Mouse (Mus musculus): ENCODE measurements around the gene Pla2g6.

Pla2g6 gene

GRCm38 (mm10) chr15:79322281-79322990 is 5.8 kb downstream of the Pla2g6 start:
- DNase-seq (ENCODE audit: low spot score in 2 of 2): no peak

DNA sequence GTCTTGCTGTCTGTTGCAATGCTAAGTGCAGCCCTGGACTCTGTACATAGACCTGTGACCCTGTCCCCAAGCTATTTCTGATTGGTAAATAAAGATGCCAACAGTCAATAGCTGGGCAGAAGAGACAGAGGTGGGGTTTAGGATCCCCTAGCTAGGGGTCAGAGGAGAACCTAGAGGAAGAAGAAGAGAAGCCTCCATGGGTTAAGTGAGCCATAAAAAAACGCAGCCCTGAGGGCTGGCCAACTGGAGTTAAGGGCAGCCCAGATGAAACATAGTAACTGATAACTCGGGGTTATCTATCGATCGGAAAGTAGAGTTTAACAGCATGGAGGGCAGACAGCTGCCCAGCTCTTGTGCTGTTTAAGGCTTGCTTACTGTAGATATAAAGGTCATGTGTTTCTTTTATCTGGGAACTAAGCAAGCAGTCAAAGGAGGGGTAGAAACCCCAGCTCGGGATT is 6.4 kb downstream of the Pla2g6 start:
- DNase-seq (ENCODE audit: low spot score in 2 of 2): no peak

GRCm38 (mm10) chr15:79313848-79314369 is 14.3 kb downstream of the Pla2g6 start:
- DNase-seq (ENCODE audit: low spot score in 2 of 2): no peak

DNA sequence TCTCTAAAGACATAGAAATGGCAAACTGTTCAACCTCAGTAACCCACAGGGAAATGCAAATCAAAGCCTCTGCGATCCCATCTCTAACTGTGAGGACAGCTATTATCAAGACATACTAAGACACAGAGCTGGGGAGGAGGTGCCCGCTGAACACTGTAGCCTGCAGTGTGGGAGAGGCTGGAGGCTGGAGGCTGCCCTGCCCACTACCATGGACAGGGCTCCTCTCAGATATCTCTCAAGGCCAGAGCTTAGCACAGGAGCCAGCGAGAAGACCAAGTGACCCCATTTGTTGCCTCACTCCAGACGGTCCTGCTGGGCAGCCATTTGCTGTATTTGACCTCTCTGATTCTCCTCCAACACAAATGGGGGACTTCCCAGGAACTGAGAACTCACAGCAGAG is 20.3 kb downstream of the Pla2g6 start:
- no peak for DNase-seq (ENCODE audit: low spot score in 2 of 2)

- no peak for DNase-seq (ENCODE audit: low spot score in 2 of 2)
Measured at GRCm38 (mm10) chr15:79306043-79306637, 22.1 kb downstream of the Pla2g6 start.

DNA sequence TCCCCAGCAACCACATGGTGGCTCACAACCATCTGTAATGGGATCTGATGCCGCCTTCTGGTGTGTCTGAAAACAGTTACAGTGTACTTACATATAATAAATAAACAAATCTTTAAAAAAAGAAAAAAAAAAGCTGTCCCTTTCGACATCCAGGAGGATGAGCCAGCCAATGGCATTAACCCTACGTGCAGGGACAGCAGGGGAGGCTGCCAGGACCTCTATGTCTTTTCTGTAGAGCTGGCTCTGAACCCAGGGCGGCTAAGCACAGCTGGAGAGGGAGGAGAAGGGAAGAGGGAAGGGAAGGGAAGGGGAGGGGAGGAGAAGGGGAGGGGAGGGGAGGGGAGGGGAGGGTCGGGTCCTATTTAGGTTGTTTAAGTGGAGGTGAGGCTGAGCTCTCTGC is 23.4 kb downstream of the Pla2g6 start:
- DNase-seq (ENCODE audit: low spot score in 2 of 2): no peak

- DNase-seq (ENCODE audit: low spot score in 2 of 2): no peak
Measured at GRCm38 (mm10) chr15:79303725-79304124, 24.5 kb downstream of the Pla2g6 start.

DNA sequence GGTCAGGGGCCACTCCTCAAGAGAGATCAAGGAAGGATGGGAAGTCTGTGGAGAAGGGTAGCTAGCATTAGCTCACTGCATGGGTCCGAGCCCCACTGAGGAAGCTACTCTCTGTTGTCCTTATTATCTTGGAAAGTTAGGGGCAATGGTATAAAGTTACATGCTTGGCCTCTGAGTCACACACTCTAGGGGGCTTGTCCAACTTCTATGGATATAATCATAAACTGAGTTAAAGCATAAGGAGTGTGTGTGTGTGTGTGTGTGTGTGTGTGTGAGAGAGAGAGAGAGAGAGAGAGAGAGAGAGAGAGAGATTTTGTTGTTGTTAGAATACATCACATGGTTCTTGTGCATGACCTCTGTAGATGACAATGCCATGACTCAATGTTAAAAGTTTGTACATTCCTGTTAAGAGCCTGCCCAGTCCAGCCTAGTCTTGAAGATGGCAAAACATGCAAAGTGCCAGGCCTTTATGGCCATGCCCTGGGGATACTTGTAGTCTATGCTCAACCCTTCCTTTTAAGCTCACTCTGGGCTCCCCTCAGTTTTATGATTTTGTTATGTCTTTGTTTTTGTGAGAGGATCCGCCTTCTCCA is 28.5 kb downstream of the Pla2g6 start:
- no peak for DNase-seq (ENCODE audit: low spot score in 2 of 2)

GRCm38 (mm10) chr15:79298553-79298952 is 29.6 kb downstream of the Pla2g6 start:
- no peak for DNase-seq (ENCODE audit: low spot score in 2 of 2)

GRCm38 (mm10) chr15:79292779-79293178 is 35.4 kb downstream of the Pla2g6 start:
- DNase-seq (ENCODE audit: low spot score in 2 of 2): no peak

GRCm38 (mm10) chr15:79290340-79290739 is 37.9 kb downstream of the Pla2g6 start:
- no peak for DNase-seq (ENCODE audit: low spot score in 2 of 2)

- no peak for DNase-seq (ENCODE audit: low spot score in 2 of 2)
Measured at GRCm38 (mm10) chr15:79289441-79289840, 38.7 kb downstream of the Pla2g6 start.

DNA sequence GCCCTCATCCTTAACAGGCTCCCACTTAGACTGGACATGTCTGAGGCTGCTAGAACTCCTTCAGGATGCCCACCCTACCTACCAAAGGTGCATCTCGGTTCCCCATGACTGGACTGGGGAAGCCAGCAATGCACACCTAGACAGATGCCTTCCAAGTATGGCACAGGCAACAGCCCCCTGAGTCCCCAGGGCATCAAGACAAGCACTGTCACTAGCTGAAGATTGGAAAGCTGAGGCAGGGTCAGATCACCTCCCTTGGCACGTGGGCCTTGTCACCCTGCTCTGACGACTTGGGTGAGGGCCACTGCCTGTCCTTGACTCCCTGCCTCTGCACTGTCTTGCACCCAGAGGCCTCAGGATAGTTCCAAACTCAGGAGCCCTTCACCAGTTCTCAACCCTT is 39.8 kb downstream of the Pla2g6 start:
- DNase-seq (ENCODE audit: low spot score in 2 of 2): no peak

DNA sequence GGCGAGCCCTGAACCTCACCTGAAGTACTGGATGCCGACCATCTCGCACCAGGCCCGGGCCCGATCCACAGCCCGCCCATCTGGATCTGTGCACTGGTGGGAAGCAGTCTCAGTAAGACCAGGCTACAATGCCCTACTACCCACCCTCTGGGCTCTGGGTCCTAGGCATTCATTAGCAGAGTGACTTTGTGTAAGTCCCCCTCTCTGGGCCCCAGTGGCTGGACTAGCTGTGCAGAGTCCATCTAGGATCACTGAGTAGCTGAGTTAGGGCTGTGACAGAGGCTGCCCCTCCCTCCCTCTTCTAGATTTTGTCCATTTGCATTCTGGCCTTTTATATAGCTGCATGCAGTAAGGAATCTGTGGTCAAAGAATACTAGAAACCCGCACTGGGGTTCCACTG is 41.1 kb downstream of the Pla2g6 start:
- no peak for DNase-seq (ENCODE audit: low spot score in 2 of 2)

DNA sequence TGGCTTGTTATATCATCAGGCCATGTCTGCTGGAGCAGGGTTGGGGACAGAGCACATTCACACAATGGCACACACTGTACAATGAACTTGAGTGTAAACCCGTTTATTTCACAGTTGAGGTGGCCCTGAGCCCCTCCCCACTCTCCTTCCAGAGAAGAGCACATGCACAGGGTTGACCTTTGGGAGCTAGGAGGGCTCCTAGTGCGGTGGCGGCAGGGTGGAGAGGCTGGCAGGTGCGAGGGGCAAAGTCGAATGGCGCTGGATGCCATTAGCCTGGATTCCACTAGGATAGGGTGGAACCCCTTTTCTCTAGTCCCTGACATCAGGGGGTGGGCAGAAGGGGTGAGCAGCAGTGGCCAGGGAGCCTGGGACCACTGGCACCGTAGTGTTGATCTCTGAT is 42.0 kb downstream of the Pla2g6 start:
- no peak for DNase-seq (ENCODE audit: low spot score in 2 of 2)

DNA sequence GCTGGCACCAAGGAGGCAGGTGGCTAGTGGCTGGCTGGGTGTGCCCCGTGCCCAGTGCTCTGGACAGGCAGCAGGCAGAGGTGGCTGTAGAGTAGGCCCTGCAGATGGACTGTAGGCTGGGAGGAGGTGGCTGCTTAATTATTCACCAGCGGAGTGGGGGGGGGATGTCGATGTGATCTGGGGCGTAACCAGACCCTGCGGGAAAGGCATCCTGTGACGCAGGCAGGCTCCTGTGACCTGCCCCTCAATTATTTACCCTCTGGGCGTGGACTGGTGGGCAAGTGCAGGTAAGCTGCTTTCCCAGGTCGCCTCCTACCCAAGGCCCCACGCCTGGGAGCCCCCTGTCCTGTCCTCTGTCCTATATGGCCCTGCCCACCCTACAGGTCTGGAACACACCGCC is 42.8 kb downstream of the Pla2g6 start, which contains the start of gene Baiap2l2:
Gene Baiap2l2, minus strand, starts transcription at position 139 of the 400 bp plus-strand sequence.
- DNase-seq (ENCODE audit: low spot score in 2 of 2): no peak

GRCm38 (mm10) chr15:79283371-79283770 is 44.8 kb downstream of the Pla2g6 start:
- no peak for DNase-seq (ENCODE audit: low spot score in 2 of 2)

- no peak for DNase-seq (ENCODE audit: low spot score in 2 of 2)
Measured at GRCm38 (mm10) chr15:79282434-79282833, 45.8 kb downstream of the Pla2g6 start.

DNA sequence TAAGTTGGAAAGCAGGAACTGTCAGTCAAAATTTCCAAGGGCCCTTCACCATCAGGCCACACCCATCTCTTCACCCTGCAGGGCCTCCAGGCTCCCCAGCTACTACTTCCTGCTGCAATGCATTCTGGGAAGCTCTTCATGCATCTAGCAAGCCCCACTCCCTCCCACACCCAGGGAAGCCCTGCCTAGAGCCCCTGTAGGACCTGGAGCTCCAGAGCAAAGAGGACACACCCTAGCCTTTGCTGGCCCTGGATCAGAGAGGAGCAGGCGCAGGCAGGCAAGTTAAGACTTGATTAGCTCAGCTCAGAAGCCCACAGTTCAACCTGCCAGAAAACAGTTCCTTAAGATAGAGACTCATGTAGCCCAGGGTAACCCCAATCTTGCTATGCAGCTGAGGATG is 46.8 kb downstream of the Pla2g6 start:
- no peak for DNase-seq (ENCODE audit: low spot score in 2 of 2)

- DNase-seq (ENCODE audit: low spot score in 2 of 2): no peak
Measured at GRCm38 (mm10) chr15:79280850-79281249, 47.3 kb downstream of the Pla2g6 start.

DNA sequence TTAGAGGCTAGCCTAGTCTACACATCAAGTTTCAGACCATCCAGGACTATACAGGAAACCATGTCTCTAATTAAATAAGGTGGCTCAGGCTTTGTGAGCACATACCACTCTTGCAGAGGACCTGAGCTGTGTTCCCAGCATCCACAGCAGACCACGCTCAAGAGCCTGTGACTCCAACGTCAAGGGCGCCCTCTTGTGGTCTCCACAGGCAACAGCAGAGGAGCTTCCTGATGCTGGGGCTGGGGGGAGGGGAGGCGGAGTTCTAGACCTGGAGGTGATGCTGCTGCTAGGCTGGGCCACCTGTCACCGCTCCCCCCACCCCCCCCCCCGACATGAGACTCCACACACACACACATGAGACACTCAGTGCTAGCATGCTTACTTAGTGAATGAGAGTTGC is 48.0 kb downstream of the Pla2g6 start:
- DNase-seq (ENCODE audit: low spot score in 2 of 2): no peak

DNA sequence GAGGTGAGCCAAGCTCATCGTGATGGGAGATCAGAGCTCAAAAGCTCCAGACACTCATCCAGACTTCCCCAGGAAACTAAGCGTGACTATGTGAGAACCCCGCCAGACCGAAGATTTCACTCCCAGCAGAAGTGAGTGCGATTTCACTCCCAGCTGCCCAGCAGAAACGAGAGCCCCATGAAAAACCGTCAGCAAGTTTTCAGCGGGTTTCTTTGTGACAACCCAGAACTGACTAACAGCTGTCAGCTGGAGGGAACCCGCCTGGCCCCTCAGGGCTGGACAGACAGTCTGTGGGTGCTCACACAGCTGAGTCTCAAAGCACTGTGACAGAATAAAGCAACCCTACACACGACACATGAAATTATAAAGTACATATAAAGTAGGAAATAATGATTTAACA is 50.5 kb downstream of the Pla2g6 start:
- DNase-seq (ENCODE audit: low spot score in 2 of 2): no peak

- DNase-seq (ENCODE audit: low spot score in 2 of 2): no peak
Measured at GRCm38 (mm10) chr15:79273020-79273419, 55.2 kb downstream of the Pla2g6 start.
